Mouse (Mus musculus) C2C12 (cell line): ENCODE measurements around the gene Hnrnph1.

Source experiments
- CEBPB ChIP-seq: IDR thresholded peaks from one replicate; pipeline ENCODE4 v1.6.1; 2011; ENCODE audit warnings: low read depth, mild to moderate bottlenecking, control low read depth, moderate library complexity
- CTCF ChIP-seq: IDR thresholded peaks from one replicate; pipeline ENCODE4 v1.5.1; 2011; ENCODE audit not compliant: control insufficient read depth, insufficient read depth, insufficient read length
- FOSL1 ChIP-seq: IDR thresholded peaks from one replicate; pipeline ENCODE4 v1.8.0; 2011; ENCODE audit warnings: mild to moderate bottlenecking, low read length; ENCODE audit not compliant: poor library complexity, insufficient read depth, severe bottlenecking
- MAX ChIP-seq: IDR thresholded peaks from one replicate; pipeline ENCODE4 v1.6.1; 2011; ENCODE audit warnings: mild to moderate bottlenecking, control low read depth
- USF1 ChIP-seq: IDR thresholded peaks from one replicate; pipeline ENCODE4 v1.6.1; 2011; ENCODE audit warnings: low read depth, mild to moderate bottlenecking, control low read depth, moderate library complexity

DNA sequence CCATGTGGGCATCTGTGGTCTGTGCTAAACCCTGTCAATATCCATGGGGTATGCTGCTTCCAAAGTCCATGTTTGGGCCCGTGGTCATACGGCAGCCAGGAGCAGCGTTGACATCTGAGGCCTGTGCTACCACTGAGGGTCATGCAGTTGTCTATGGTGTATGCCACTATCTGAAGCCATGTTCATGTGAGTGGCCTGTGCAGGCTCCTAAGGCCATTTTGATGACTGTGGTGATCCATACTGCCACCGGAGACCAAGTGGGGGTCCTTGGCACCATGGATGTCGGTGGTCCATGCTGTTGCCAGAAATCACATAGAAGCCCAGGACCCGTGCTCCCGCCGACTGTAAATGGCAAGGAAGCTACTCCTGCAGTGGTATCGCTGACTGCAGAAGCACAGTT lies 9.3 kb upstream of the Hnrnph1 start:
- TF ChIP-seq CTCF (no peak), CEBPB (no peak), MAX (no peak), USF1 (no peak), FOSL1 (no peak)
